Mouse (Mus musculus) liver, adult (tissue): ENCODE measurements around the gene Oard1.

Experiments used
- GATA4 ChIP-seq: IDR thresholded peaks from 2 replicates; pipeline ENCODE4 v1.6.1; 2014; ENCODE audit warnings: mild to moderate bottlenecking, low read length; ENCODE audit not compliant: insufficient replicate concordance

Gene Oard1

DNA sequence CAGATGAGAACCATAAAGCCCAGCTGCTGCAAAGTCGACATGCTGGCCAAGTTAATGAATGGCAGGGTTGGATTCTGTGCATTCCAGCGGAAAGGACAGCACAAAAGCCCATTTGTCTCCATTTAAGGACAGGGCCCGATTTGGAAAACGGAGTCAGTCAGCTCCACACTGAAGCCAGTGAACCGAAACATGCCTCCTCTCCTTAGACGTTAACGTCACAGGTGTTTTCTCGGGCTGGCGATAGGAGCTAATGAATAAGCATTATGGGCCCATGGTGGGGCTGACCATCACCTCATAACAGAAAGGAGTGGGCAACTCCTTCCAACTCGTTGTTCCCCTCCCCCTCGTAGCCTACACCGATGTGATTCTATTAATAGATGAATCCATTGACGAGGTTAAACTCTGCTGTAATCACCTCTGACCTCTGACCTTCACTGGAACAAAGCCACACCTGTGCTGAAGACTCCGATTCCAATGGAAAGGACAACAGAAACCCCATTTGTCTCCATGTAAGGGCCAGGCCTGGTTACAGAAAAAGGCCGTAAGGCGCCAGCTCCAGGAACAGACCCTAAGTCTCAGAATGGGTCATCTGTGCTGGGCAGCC is 33.8 kb downstream of the Oard1 start:
- TF ChIP-seq GATA4 = no peak

DNA sequence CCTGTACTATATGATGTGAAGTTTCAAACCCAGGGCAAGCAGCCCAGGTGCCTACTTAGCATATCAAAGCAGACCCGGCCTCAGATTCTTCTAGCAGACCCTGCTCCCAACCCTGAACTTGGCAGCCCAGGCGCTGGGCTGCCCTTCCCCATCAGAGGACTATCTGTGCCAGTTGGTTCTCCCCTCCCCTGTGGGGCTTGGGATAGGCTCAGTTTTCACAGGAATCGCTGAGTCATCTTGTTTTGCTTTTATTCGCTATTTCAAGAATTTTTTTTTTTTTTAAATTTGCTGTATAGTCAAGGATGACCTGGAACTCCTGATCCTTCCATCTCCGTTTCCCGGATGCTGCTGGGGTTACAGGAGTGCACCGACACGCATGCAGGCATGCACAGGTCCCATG is 37.9 kb downstream of the Oard1 start:
- TF ChIP-seq GATA4 = no peak

DNA sequence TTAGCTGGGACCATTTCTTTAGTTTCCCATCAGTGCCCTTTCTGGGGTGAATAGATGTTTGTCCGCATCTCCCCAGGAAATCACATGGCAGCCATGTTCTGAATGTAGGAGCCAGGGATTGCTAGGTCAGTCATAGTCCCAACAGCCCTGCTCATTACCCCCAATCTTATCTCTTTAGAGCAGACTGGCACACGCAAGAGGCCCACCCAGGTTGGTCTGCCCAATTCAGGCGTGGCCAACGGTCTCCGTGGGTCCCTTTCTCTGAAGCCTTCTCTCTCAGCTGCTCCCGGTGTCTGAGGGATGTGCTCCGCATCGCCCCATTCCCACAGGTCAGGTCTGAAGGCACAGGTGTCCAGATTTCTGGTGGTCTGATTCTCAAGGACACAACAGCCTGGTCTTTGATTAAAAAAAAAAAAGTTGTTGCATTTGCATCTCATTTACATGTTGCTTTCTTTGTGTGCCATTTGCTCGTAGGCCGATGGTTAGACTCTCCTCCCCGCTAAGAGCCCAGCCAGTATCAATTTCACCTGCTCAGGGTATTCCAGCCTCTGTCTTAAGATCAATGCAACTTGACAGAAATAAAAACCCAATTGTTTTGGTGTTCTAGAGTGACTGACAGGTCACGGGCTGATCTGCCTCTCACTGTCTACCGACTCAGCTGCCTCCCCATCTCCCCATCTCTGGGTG is 41.0 kb downstream of the Oard1 start:
- no peak for TF ChIP-seq GATA4

DNA sequence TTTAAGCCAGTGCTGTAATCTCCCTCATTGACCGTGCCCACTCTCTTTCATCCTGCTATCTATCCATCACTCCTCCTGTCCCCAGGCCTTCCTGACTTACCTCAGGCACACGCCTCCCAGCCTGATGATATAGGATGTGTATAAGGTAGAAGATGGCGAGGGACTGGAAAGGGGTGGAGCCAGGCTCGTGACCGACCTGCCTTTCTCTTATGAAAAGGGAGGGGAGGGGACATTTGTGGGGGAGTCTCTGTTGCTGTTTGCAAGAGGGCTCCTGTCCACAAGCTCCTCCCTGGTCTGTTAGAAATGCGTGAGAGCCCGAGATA is 41.5 kb downstream of the Oard1 start, which contains the start of gene Tspo2:
Gene Tspo2 (minus strand): TSS at position 170 of the 323 bp plus-strand sequence.
- TF ChIP-seq GATA4 = no peak

DNA sequence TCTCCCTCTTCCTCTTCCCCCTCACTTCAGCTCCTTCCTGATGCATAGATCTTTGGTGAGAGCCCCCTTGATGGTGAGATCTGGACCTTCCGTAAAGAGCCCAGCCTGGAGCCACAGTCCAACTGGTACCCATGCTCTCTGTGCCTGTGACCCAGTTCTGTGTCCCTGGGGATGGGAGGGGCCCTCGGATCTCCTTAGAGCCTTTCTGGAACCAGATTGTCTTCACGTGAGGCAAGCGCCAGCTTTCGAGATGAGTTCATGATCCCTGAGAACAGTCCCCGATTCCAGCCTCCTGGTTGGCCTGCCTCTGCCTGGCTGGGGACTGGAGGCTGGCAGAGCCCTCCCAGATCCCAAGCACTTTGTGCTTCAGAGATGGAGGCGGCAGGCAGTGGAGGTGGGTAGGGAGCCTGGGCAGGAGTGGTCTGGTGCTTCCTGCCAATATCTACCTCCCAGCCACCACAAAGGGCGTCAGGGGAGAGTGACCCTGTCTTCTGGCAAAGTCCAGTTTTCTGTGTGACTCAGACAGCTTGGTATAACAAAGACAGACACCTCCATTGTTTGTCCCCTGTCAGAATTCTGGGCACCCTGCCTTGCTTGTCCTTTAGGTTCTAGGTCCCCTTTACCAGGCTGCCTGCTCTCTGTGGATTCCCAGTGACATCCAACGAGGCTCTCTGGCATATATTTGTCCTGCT is 42.1 kb downstream of the Oard1 start:
- TF ChIP-seq GATA4 = no peak

DNA sequence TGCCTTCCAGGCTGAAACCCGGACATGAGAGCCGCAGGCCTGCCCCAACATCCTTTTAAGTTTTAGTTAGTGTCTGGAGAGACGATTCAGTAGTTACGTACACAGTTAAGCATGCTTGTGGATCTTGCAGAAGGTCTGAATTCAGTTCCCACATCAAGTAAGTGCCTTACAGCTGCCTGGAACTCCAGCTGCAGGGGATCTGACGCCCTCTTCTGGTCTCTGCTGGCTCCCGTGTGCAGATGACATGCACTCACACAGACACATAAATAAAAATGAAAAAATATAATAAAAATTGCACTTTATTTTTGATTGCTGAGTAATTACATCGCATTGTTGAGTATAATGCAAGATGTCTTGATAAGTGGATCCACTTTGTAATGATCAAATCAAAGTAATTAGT is 43.7 kb downstream of the Oard1 start:
- TF ChIP-seq GATA4 = no peak

DNA sequence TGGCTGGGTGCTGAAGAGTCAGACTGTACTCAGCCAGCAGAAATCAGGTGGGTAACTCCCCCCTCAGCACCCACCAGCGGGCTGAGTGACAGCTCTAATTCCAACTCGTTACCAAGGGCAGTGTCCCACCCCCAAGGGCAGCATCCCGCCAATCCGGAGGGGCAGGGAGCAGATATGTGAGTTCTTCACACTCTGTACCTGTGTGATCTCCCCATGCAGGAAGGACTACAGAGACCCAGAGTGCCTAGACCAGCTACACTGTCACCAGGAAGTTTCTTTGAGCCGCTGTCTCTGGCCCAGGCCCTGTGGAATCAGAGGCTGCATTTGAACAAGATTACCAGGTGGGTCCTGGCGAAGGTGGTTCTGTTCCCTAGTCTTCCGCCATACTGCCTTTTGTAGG is 44.4 kb downstream of the Oard1 start:
- TF ChIP-seq GATA4 = no peak

DNA sequence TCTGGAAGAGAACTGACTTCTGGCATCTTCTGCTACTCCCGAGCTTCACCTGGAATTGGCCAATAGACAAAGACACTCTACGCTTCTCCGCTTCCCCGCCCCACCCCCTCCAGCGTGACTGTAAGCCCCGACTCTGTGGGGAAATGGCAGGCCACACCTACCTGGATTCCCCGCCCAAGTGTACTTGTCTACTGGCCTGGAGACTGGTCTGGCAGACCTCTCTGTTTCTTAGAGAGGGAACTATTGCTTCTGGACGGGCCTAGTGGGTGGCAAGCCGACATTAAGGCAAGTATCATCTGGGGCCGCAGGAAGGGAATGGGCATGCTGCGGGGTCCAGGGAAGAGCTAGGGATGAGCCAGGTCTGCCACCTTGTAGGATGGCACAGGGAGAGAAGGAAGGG is 44.9 kb downstream of the Oard1 start, which contains the start of gene Unc5cl:
Gene Unc5cl (plus strand): TSS at position 214 of the 400 bp plus-strand sequence.
- no peak for TF ChIP-seq GATA4

DNA sequence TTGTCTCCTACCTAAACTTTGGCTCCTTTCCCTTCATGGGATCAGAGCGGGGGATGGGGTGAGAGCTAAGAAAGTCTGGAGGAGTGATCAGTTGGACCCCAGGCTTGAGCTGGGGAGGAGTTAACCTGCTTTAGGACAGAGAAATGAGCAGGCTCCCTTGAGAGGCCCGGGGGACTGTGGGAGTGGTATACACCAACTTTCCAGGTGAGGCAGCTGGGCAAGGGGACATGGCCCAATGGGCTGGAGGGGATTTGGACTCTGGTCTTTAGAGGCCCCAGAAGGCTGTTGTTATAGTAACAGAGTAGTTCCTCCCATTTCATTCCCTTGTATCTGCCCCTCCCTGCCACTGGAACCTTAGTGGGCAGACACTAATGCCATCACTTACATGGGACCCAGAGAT is 46.1 kb downstream of the Oard1 start:
- no peak for TF ChIP-seq GATA4

DNA sequence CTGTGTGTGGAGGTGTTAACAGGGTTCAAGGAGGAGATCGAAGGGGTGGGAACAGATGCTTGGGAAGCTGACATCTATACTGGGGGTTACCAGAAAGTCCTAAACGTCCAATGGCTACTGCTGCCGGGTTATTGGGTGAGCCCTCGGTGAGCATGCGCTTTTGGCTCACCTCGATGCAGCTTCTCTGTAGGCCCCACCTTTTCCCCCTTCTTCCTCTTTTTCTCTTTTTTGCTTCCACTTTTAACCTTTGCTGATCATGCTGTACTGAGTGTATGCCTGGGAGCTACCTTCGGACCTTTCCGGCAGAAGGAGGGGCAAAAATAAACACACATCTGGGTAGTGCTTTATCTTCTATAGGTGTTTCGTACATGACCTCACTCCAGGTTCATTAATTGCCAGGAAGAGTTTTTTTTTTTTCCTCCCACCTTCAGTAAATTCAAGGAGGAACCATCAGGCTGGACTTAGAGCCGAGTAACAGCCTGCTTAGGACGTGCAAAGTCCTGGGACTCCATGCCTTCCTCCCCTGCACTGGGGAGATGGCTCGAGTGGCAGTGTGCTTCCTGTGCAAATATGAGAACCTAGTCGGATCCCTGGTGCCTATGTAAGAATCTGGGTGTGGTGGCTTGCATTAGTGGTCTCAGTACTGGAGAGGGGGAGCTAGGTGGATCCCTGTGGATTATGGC is 48.3 kb downstream of the Oard1 start:
- TF ChIP-seq GATA4 = no peak

DNA sequence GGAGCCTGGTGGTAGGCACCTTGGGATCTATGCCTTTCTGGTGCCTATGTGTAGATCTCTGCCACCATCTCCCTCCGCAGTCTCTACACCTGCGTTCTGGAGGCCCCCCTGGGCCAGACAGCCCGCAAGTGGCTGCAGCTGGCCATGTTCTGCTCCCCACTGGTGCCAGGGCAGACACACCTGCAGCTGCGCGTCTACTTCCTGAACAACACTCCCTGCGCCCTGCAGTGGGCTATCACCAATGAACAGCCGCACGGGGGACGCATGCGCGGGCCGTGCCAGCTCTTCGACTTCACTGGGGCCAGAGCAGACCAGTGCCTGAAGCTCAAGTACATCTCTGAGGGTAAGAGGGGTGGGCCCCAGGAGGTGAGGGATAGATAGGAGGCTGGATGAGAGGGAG is 52.3 kb downstream of the Oard1 start:
- TF ChIP-seq GATA4 = no peak

DNA sequence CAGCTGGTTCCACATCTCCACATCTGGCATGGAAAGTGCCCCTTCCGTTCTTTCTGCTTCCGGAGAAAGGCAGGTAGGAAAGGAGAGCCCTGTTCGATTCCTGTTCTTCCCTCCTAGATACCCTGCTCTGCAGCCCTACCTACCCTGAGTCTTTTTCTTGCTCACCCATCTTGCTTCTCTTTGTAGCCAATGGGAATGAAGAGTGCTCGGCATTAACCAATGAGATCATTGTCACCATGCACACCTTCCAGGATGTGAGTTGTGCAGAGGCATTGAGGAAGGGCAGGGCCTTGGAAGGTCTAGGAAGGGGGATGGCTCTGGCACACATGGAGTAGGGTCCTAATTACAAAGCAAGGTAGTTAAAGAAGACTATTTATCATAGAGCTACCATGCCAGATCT is 53.6 kb downstream of the Oard1 start:
- no peak for TF ChIP-seq GATA4
